Mouse (Mus musculus): Measurements from ENCODE around the gene Lgals9.

Gene Lgals9

DNA sequence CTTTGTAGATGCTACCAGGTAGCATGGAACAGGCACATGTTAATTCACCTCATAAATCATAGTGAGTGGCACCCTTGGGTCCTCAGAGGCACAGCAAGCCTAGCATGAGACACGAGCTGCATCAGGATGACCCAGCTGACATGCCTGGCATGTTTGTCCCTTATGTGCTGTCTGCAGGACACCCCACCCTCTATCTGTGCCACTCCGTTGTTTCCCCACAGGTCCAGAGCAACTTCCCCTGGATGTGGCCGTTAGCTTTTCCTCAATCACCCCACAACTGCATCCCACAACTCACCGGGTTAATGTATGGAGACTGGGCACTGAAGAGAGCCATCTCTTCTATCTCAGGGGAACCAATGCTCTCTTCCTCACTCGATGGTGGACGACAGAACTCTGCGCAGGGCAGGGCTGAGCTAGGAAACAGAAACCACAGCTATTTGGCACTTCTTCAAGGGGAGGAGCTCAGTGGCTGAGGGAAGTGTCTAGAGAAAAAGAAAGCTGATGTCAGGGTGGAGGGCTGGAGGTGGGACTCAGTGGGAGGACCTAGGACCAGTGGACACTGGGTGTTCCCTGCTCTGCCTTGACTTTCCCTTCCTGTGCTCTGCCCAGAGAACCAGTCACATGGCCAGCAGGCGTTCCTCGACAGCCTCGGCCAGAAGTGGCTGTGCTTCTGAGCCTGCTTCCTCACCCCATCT is at the start of gene Lgals9:
Lgals9 (minus strand) TSS at position 464 of the 695 bp plus-strand sequence.
- DNase-seq (ENCODE audit: low read depth): peak; percentile 95

DNA sequence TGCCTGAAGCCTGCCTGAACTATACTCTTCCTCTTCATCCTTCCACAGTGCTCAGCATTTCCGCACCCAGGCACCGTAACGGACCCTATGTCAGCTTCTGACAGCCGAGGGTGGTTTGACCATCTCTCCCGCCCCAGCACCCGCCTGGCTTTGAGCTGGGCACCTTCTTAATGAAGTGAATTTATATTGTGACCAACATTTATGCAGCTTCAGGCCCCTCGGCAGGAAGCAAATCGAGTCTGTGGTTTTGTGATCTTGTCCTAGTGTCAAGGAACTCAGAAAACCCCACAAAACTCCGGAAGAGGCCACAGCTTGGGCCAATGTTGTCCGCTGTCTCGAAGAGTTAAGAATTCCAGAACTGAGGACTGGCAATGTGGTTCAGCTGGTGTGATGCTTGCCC is 48.9 kb upstream of the Lgals9 start:
- DNase-seq (ENCODE audit: low read depth): no peak

DNA sequence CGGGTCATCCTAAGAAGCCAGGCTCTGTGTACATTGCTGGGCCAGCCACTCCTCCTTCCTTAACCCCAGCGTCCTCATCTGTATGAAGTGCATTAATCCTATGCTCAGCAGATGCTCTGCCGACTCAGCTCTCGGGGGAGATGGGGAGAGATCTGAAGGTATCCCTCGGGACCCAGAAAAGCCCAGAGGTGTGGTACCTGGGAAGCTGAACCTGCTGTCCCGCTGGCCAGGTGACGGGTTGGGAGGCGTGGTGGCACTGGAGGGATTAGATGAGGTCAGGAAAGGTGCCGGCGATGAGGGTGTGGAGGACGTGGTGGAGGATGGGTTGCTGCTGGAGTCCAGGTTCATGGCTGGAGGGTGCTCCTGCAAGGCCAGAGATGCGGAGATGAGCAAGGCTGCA is 48.3 kb upstream of the Lgals9 start:
- no peak for DNase-seq (ENCODE audit: low read depth)

DNA sequence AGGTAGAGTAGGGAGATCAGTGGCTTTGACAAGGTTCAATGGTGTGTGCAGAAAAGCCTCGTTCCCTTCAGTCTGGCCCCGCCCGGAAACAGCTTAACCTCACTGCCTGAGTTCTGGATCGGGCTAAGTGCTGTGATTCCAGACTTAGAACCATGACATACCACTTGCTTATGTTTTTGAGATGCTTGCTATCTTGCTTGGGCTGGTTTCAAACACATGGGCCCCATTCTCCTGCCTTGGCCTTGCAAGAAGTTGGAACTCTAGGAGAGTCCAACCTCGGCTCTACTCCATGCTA is 46.7 kb upstream of the Lgals9 start:
- peak; percentile 29 for DNase-seq (ENCODE audit: low read depth)

DNA sequence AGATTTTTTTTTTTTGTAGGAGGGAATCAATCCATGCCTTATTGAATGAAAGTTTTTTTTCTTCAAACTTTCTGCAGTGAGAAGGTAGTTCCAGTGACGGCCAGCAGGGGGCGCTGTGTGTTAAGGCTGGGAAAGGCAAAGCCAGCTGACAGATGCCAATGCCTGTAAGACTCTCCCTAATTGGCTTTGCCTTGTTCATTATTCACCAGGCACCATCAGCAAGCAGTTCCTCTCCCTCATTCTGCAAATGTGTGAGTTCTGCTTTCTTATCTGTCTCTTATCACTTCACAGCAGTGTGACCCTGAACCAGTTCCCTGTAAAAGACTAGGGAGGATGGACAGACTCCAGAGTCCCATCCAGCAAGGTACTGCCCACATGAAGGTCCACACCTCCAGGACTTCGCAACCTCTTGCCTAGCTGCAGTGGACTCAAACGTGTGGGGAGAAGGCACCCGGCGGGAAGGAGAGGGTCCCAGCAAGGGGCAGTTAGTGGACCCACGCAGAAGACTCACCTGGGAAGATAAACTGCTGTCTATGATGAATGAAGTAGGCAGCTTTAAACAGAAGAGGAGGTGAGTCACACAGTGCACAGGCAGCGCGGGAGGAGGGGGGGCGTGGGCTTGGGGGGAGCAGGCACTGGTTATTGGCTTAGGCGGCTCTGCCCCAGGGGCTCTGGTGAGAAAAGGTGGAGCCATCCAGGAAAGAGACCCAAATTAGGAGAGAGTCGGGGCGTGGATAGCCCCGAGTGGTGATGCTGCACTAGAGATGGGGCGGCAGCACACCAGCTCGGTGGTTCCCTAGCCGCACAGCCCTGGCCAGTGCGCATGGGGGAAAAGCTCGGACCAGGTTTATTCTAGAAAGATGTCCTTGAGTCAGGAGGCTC is 46.1 kb upstream of the Lgals9 start:
- peak; percentile 90 for DNase-seq (ENCODE audit: low read depth)

DNA sequence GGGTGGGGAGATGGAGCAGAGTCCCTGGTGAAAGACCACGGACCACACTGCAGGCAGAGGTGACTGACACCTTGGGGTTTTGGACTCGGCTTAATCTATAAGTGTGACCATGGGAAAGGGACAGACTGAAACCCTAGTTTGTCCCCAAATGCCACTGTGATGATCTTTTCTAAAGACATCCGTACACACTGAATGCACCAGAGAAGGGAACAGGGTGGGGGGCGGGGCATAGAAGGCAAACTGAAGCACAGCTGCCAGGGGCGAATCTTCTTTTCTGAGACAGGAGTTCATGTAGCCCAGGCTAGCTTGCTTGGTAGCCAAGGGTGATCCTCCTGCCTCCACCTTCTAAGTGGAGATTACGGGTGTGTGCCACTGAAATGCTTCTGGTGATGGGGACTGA is 39.0 kb upstream of the Lgals9 start:
- no peak for DNase-seq (ENCODE audit: low read depth)

DNA sequence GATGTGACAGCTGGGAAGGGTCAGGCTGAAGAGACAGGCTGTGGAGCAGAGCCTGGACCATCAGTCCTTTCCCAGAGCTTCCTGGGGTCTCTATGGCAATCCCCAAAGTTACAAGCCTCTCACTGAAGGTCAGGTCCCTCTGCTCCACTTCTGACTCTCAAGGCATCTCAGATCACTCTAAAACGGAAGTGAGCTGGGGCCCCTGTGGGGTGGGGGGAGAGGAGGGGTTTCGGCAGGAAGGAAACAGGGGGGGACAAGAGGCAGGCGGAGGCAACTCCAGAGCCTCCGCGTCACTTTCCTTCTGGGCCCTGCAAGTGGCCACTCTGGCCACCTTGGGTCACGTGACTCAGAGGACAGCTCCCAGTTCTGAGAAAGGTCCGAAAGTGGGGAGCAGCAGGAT is 38.6 kb upstream of the Lgals9 start:
- no peak for DNase-seq (ENCODE audit: low read depth)

DNA sequence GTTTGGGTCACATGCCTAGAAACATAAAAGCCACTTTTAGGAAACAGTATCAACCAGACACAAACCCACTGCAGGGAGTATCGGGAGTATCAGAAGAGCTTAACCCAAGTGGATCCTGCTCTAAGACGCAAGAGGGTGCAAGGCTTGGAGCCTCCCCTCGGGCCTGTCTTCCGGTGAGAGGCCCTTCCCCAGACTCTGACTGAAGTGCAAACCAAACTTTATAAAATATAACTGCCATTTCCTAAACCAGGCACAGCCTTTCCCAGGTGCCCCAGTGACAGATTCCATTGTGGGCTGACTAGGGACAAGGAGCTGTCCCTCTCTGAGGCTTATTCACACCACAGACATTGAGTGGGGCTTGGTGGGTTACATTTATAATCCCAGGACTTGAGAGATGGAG is 38.1 kb upstream of the Lgals9 start:
- no peak for DNase-seq (ENCODE audit: low read depth)

DNA sequence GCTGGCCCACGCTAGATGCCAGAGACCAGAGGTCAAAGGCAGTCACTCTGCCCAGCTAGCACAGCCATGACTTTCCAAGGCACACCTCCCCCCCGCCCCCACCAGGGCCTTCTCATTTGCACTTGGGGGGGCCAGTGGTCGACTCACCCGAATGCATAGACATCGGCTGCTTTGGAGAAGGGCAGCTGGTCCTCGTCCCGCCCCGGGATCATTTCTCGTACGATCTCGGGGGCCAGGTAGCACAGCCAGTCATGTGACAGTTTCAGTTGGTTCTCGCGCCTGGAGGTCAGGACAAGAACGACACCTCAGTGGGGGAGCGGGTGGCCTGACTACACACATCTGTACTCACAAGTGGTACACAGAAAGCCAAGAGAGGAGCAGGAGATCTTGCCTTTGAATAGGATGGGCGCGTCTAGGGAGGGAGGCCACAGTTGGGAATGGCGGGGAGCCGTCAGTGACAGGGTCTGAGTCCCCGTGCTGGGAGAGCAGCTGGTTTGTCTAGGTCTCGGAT is 35.8 kb upstream of the Lgals9 start:
- DNase-seq (ENCODE audit: low read depth): no peak

DNA sequence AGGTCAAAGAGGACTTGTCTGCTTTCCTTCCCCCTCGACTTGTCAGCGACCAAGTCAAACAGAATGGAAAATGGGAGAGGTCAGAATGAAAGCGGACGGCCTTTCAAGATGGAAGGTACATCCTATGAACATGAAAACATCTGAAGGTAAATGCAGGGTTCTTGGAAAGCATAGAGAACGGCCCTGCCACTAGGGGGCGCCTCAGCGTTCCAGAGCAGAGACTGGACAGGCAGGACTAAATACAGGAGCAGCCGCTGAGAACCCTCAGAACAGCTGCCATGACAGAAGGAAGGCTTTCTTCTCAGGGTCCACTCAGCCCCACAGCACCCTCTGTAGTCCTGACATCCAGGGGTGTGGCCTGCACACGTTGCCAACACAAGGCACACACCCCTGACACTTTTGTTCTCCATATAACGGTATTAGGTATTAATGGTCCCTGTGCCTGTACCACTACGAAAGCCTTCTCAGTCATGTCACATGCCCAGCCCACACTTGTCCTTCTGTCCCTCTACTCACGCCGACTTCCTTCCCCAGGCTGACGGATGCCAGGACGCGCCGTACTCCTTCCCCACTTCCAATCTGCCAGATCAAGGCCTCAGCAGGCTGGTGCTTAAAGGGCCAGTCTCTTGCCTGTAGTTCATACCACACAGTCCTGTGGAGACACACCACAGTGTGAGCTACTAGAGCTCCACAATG is 35.2 kb upstream of the Lgals9 start:
- DNase-seq (ENCODE audit: low read depth): peak; percentile 55

DNA sequence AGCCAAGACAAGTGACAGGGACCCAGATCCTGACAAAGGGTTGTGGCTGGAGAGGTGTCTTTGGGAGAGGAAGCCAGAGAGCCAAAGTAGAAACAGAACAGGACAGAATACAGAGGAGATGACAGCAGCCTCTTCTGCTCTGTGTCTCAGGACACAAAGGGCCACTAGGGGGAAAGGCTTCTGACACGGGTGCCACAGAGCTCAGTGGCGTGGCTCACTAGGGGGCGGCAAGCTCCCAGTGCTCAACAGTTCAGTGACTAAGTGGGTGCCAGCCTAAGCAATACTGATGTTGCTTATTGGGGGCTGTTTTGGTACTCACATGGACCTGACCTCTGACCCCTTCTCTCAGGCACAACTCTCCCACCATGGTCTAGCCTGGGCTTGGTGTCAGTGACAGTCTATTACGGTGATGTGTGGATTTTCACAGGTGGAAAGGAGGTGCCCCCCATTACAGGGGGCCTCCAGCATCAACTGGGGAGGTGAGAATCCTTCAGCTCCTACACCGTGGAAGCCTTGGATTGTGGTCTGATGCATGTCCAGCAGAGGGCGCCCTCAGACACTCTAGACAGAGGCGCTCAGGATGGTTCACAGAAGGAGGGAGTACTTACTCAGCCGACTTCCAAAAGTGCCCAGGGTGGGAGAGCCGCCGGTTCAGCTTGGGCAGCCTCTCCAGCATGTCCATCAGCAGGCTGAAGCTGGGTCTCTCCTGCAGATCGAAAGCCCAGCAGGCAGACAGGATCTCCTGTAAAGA is 34.4 kb upstream of the Lgals9 start:
- peak; percentile 84 for DNase-seq (ENCODE audit: low read depth)

DNA sequence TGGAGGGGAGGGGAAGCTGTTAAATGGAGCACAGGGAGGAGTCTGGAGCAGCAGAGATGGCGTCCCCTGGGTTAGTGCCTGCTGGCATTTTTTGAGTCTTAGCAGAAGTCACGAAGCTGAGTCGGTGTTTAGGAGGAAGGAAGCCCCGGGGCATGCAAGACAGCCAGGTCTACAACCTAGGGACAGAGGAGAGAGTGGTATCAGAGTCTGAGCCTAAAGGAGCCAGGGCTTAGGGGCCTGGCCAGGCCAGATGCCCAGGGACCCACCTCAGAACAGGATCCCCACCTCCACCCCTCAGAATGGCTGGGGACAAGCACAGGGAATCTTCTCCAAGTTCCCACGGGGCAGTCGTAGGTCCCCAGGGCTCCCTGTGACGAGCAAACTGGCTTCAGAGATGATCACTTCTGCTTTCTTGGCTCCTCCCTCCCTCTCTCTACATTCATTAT is 32.4 kb upstream of the Lgals9 start:
- no peak for DNase-seq (ENCODE audit: low read depth)

DNA sequence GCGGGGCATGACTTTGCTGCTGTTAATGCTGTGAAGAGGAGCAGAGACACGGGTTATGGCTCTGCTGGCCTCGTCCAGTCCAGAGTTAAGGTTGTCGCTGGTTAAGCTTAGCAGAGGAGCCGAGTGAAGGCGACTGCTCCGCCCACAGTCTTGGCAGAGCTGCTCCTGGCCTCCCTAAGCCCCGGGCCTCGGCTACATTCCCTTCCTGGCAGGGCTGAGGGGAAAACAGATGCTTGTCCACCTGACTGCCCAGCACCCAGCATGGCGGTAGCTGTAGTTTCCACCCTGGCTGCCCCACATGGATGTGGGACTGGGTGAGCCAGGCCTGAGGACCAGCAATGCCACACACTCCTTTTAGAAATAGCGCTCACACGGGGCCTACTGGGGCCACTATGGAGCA is 31.5 kb upstream of the Lgals9 start:
- no peak for DNase-seq (ENCODE audit: low read depth)

DNA sequence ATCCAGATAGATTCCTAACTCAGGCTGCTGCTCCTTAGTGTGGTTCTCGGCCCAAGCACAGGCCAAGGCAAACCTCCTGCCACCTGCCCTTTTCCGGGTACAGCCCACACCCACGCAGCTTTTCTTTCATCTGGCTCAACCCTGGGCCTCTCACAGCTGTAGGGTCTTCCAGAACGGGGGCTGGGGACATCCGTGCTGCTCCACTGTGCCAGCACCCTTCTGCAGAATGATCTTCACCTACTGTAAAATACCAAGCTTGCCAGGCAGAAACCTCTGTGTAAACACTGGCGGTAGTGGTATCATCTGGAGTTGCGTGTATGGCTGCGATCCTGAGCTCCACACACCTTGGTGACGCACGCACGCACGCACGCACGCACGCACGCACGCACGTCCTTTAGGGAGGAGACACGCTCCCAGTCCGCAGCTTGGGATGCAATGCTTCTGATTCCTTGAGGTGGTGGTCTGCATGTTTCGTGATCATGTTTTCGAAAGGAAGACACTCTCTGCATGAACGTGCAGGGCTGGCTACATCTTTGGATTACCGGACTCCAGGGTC is 31.0 kb upstream of the Lgals9 start:
- DNase-seq (ENCODE audit: low read depth): no peak

DNA sequence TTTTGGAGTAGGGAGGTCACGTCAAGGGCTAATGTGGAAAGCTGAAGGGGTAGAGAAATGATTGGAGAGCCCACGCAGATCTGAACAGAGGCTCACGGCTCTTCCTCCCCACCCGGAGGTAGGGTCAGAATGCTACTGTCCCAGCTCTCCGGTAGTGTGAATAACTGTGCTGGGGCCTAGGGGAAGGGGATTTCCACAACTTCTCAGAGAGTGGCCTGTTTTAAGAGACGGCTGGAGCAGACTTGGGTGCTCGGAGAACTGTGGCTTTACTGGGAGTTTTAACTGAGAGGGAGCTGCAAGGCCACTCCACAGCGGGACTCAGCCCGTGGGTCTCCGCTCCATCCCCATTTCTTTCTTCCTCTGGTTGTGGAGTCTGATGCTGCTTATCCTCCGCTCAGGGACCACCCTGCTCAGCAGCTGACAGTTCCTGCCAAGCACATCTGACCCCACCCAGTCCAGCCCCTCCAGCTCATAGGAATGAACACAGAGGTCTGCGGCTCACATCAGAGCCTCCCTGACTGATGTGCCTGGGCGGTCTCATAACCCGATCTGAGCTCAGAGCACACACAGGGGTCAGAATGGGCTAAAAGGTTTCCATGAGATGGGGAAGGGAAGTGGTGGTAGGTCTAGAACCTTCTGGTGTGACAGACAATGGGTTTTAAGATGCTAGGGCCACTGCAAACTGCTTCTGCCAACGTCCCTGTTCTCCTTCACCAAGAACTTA is 30.0 kb upstream of the Lgals9 start:
- DNase-seq (ENCODE audit: low read depth): no peak

DNA sequence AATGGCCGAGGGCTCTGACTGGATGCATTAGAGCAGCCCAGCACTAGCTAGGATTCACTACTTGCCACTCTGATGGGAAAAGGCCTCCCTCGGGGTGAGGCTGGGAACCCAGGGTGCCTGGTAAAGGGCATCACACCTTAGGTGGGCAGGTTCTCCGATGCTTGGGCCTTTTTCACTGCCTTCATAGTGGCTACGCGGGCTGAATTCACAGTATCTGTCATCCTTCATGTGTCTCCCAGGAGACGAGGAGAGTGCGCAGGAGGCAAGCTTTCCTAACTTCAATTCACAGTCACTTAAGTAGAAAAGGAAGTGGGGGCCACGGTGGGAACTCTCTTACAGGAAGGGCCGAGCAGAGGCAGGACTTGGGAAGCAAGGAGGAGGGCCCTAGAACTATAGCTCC is 29.1 kb upstream of the Lgals9 start:
- DNase-seq (ENCODE audit: low read depth): no peak

DNA sequence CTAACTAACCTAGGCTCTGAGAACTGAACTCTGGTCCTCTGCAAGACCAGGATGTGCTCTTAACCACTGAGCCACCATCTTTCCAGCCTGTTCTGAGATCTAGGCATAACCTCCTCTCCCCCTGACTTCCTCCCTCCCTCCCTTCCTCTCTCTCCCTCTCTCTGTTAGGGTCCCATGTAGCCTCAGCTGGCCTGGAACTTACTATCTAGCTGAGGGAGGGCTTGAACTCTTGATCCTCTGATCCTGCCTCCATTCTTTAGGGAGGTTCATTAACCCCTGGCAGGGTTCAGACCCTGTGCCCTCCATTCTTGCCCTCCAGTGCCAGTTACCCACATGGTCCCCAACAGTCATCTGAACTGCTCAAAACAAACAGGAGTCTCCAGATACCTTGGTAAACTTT is 28.3 kb upstream of the Lgals9 start:
- DNase-seq (ENCODE audit: low read depth): no peak

DNA sequence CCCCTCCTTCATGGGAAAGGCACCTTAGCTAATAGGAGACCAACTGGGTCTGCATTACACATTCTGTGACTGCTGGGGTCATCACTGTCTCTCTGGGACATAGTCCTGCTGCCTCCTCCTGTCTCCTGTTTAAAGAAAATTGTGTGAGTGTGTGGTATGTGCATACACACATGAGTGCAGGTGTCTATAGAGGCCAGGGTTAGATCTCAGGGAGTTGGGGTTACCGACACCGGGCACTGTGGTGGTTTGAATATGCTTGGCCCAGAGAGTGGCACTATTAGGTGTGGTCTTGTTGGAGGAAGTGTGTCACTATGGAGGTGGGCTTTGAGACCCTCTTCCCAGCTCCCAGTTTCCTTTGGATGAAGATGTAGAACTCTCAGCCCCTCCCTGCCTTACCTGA is 27.8 kb upstream of the Lgals9 start:
- DNase-seq (ENCODE audit: low read depth): no peak

DNA sequence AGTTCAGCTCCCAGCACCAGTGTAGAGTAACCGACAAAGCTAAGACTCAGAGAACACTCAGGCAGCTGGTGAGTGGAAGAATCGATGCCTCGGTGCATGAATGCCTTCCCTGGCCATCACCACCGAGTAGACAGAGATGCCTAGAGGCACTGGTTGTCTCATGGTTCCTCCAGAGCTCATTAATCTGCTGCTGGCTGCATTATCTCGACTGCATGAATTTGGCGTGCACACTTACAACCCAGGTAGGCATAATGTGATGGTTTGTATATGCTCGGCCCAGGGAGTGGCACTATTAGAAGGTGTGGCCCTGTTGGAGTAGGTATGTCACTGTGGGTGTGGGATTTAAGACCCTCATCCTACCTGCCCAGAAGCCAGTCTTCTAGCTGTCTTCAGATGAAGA is 24.1 kb upstream of the Lgals9 start:
- DNase-seq (ENCODE audit: low read depth): no peak

DNA sequence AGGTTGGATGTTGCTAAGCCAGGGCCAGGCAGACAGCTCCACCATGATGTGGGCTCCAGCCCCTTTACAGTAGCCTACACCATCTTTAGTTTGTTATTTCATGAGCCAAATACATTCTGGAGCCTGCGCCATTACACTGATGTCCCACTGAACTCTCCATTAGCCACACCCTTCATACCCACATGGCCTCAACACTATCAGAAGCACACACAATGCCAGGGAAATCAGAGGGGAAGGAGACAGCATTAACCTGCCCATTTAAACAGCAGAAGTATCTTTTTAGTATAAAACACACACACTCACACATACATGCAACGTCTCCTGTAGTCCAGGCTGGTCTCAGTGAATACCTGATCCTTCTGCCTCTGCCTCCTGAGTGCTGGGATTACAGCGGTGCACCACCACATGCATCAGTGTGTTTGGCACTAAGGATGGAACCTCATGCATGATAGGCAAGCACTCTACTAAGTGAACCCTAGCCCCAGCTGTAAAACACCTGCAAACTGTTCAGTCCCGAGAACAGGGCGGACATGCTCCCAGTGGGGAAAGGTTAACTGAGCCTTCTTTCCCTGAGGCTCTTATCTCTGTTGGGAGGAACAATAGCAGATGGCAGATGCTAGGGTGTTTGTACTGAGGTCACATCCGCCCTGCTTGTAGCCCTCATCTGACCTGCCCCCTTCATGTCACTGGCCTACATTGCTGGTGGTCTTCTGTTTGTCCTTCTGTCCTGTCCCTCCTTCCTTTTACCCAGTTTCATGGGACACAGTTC is 23.4 kb upstream of the Lgals9 start:
- no peak for DNase-seq (ENCODE audit: low read depth)

Measured in NIH3T3 (cell line).